Comparison of ENCODE assay signal across 8 mouse cellular contexts in genomic region chr2:152738341-152738740, GRCm38 (mm10). TPM values are rescaled to one million over a fixed set of nuclear protein-coding genes. Genes with fewer than 3 reads are reported as not detected.
A peak's percentile ranks its signal among the peaks of the same experiment; 100 is the strongest.
DNase-seq lines count a peak whose midpoint lies in the region; ATAC-seq and TF ChIP-seq lines count a peak whose summit lies in the region.

No protein-coding gene starts in this region.

- H3K4me3 ChIP-seq in kidney, adult 2 months (ENCODE audit: insufficient read depth, low read depth, low read length), result peak overlapping the region; percentile 52
- peak overlapping the region; percentile 86 for H3K4me3 ChIP-seq in embryonic facial prominence, embryonic 10.5 days
- peak overlapping the region; percentile 47 for H3K4me3 ChIP-seq in hindbrain, embryonic 16.5 days (ENCODE audit: low read length)
- peak overlapping the region; percentile 45 for H3K4me3 ChIP-seq in midbrain, postnatal 0 days (ENCODE audit: low read depth, low read length)

- peak overlapping the region; percentile 91 for H3K4me2 ChIP-seq in hindbrain, embryonic 16.5 days (ENCODE audit: low read length)
- H3K4me2 ChIP-seq in midbrain, postnatal 0 days (ENCODE audit: low read depth, low read length, poor library complexity, severe bottlenecking), result peak overlapping the region; percentile 34

- no peaks in the 10 kb centered on the region for H3K36me3 ChIP-seq in kidney, adult 2 months (ENCODE audit: control insufficient read depth, insufficient read depth, low read length)
- H3K36me3 ChIP-seq in embryonic facial prominence, embryonic 10.5 days (replicated peaks), result peaks cover 11% of the 10 kb centered on the region
- H3K36me3 ChIP-seq in hindbrain, embryonic 16.5 days (ENCODE audit: control insufficient read depth, insufficient read depth, low read length), result no peaks in the 10 kb centered on the region
- H3K36me3 ChIP-seq in midbrain, postnatal 0 days (ENCODE audit: insufficient read depth, low read length), result no peaks in the 10 kb centered on the region

- TF ChIP-seq CTCF in kidney, adult 2 months (conservative IDR thresholded peaks at IDR 0.05; ENCODE audit: insufficient read depth, insufficient read length, low read depth, low read length), result no peak
- TF ChIP-seq CTCF in midbrain, postnatal 0 days (IDR thresholded peaks at IDR 0.05), result no peak

- TF ChIP-seq POLR2A in kidney, adult 2 months (IDR thresholded peaks at IDR 0.05; ENCODE audit: low read depth, low read length), result no peak

- no peak for ATAC-seq in hindbrain, embryonic 16.5 days
- ATAC-seq in midbrain, postnatal 0 days (ENCODE audit: low FRiP score), result no peak

- peak overlapping the region; percentile 53 for H3K27ac ChIP-seq in kidney, adult 2 months (ENCODE audit: insufficient read depth, low read depth, low read length)
- H3K27ac ChIP-seq in embryonic facial prominence, embryonic 10.5 days (replicated peaks), result peak overlapping the region; percentile 96
- peak overlapping the region; percentile 67 for H3K27ac ChIP-seq in hindbrain, embryonic 16.5 days (ENCODE audit: low read depth, low read length)
- H3K27ac ChIP-seq in midbrain, postnatal 0 days (ENCODE audit: low read depth, low read length), result peak overlapping the region; percentile 21; the same call in 1 of the 2 replicates

- 42% methylated on average over 2 of the region's 2 CpGs for WGBS in kidney, adult 2 months
- 40% methylated on average over 2 of the region's 2 CpGs for WGBS in embryonic facial prominence, embryonic 10.5 days
- 34% methylated on average over 2 of the region's 2 CpGs for WGBS in hindbrain, embryonic 16.5 days
- 54% methylated on average over 2 of the region's 2 CpGs for WGBS in midbrain, postnatal 0 days

- peak; percentile 52 for DNase-seq in kidney, adult 2 months
- no peak for DNase-seq in kidney, postnatal 14 days
- DNase-seq in embryonic facial prominence, embryonic 10.5 days (ENCODE audit: low spot score), result no peak
- no peak for DNase-seq in midbrain, postnatal 0 days (ENCODE audit: low spot score)
- DNase-seq in ovary, postnatal 36 days (ENCODE audit: low spot score), result no peak
- no peak for DNase-seq in left cerebral cortex, postnatal 10 days (ENCODE audit: extremely low spot score in 1 of 2, low spot score in 2 of 2)
- no peak for DNase-seq in layer of hippocampus, adult 9-11 months

- H3K4me1 ChIP-seq in kidney, adult 2 months (ENCODE audit: control insufficient read depth, insufficient read depth, low read length), result peaks cover 8% of the 10 kb centered on the region; the same call in 1 of the 2 replicates
- peaks cover 93% of the 10 kb centered on the region for H3K4me1 ChIP-seq in embryonic facial prominence, embryonic 10.5 days
- H3K4me1 ChIP-seq in hindbrain, embryonic 16.5 days (ENCODE audit: control insufficient read depth, insufficient read depth, low read depth, low read length), result peaks cover 30% of the 10 kb centered on the region
- peaks cover 3% of the 10 kb centered on the region; the same call in 1 of the 2 replicates for H3K4me1 ChIP-seq in midbrain, postnatal 0 days (ENCODE audit: insufficient read depth, low read length)

- intact Hi-C loops in left cerebral cortex, postnatal 10 days (cut with DNase I), result loop anchor here (5.0 kb wide), 1 partner anchor 41 kb away; no protein-coding TSS in a partner anchor

- no peaks in the 10 kb centered on the region for H3K27me3 ChIP-seq in kidney, adult 2 months (replicated peaks; ENCODE audit: control insufficient read depth, insufficient read depth, low read length)
- H3K27me3 ChIP-seq in embryonic facial prominence, embryonic 10.5 days (replicated peaks; ENCODE audit: low read depth, poor library complexity, severe bottlenecking), result no peaks in the 10 kb centered on the region
- no peaks in the 10 kb centered on the region; the same call in 1 of the 2 replicates for H3K27me3 ChIP-seq in hindbrain, embryonic 16.5 days (replicated peaks; ENCODE audit: control insufficient read depth, insufficient read depth, low read length)
- no peaks in the 10 kb centered on the region for H3K27me3 ChIP-seq in midbrain, postnatal 0 days (ENCODE audit: insufficient read depth, low read length)

- H3K9me3 ChIP-seq in embryonic facial prominence, embryonic 10.5 days, result no peaks in the 10 kb centered on the region
- no peaks in the 10 kb centered on the region for H3K9me3 ChIP-seq in hindbrain, embryonic 16.5 days (ENCODE audit: control insufficient read depth, low read length)
- no peaks in the 10 kb centered on the region for H3K9me3 ChIP-seq in midbrain, postnatal 0 days (ENCODE audit: low read length)

- H3K9ac ChIP-seq in hindbrain, embryonic 16.5 days (ENCODE audit: low read depth, low read length), result peak overlapping the region; percentile 56
- H3K9ac ChIP-seq in midbrain, postnatal 0 days (replicated peaks; ENCODE audit: low read length, poor library complexity, severe bottlenecking), result no peak overlapping the region; the same call in 1 of the 2 replicates

RNA-seq across cellular contexts. Expression of gene Id1, which starts 2.3 kb away (rescaled TPM):
- 156 and 235 TPM in 2 replicates for polyA plus RNA-seq in kidney, adult 2 months (2012; rRNA removed)
- 161 and 182 TPM in 2 replicates for polyA plus RNA-seq in embryonic facial prominence, embryonic 10.5 days (2016; fragmentation: Nextera tagmentation; extraction: Ambion mirVana)
- 56.8 and 68.4 TPM in 2 replicates for polyA plus RNA-seq in hindbrain, embryonic 16.5 days (2015; fragmentation: Nextera tagmentation; extraction: Ambion mirVana)
- 69.6 and 71.7 TPM in 2 replicates for total RNA-seq in midbrain, postnatal 0 days (2014; rRNA removed)
- 52.6 and 58.3 TPM in 2 replicates for polyA plus RNA-seq in midbrain, postnatal 0 days (2015; fragmentation: Nextera tagmentation; extraction: Ambion mirVana)
- total RNA-seq in left cerebral cortex, postnatal 10 days (2021), result 10 to 100 TPM; 20.6 to 24.5 TPM

RNA-seq across cellular contexts. Expression of gene Cox4i2, which starts 15.6 kb away (rescaled TPM):
- 2.9 and 3.1 TPM in 2 replicates for polyA plus RNA-seq in kidney, adult 2 months (2012; rRNA removed)
- 9.9 and 10.1 TPM in 2 replicates for polyA plus RNA-seq in embryonic facial prominence, embryonic 10.5 days (2016; fragmentation: Nextera tagmentation; extraction: Ambion mirVana)
- 6.7 and 7.0 TPM in 2 replicates for polyA plus RNA-seq in hindbrain, embryonic 16.5 days (2015; fragmentation: Nextera tagmentation; extraction: Ambion mirVana)
- 2.0 and 6.8 TPM in 2 replicates for total RNA-seq in midbrain, postnatal 0 days (2014; rRNA removed)
- 3.3 and 4.5 TPM in 2 replicates for polyA plus RNA-seq in midbrain, postnatal 0 days (2015; fragmentation: Nextera tagmentation; extraction: Ambion mirVana)
- 1 to 10 TPM; 1.7 to 1.8 TPM for total RNA-seq in left cerebral cortex, postnatal 10 days (2021)

RNA-seq across cellular contexts. Expression of gene Mcts2, which starts 51.5 kb away (rescaled TPM):
- polyA plus RNA-seq in kidney, adult 2 months (2012; rRNA removed), result 8.4 and 10.1 TPM in 2 replicates
- 37.6 and 40.2 TPM in 2 replicates for polyA plus RNA-seq in embryonic facial prominence, embryonic 10.5 days (2016; fragmentation: Nextera tagmentation; extraction: Ambion mirVana)
- 32.2 and 36.7 TPM in 2 replicates for polyA plus RNA-seq in hindbrain, embryonic 16.5 days (2015; fragmentation: Nextera tagmentation; extraction: Ambion mirVana)
- 14.5 and 21.8 TPM in 2 replicates for total RNA-seq in midbrain, postnatal 0 days (2014; rRNA removed)
- polyA plus RNA-seq in midbrain, postnatal 0 days (2015; fragmentation: Nextera tagmentation; extraction: Ambion mirVana), result 28.0 and 28.1 TPM in 2 replicates
- 10 to 100 TPM; 22.9 to 28.1 TPM for total RNA-seq in left cerebral cortex, postnatal 10 days (2021)

Comparison
In these comparisons a context has a peak if more than half of its experiments do, and no peak if none do; other contexts are left out.
1. H3K27ac ChIP-seq: peak in every context shown above with its lines; median percentile 96 in embryonic facial prominence, embryonic 10.5 days; 67 in hindbrain, embryonic 16.5 days; 53 in kidney, adult 2 months; 21 in midbrain, postnatal 0 days.